Mouse (Mus musculus): ENCODE measurements around the gene Btbd3. TPM values are rescaled to one million over a fixed set of nuclear protein-coding genes. Genes with fewer than 3 reads are reported as not detected.
"Not testable (repeated sequence)": the region's sequence is repeated elsewhere in the genome, so short reads cannot be mapped to it uniquely, and the experiment has no call there.

The Btbd3 gene
- polyA plus RNA-seq, 1 experiment, result 26.1 TPM

DNA sequence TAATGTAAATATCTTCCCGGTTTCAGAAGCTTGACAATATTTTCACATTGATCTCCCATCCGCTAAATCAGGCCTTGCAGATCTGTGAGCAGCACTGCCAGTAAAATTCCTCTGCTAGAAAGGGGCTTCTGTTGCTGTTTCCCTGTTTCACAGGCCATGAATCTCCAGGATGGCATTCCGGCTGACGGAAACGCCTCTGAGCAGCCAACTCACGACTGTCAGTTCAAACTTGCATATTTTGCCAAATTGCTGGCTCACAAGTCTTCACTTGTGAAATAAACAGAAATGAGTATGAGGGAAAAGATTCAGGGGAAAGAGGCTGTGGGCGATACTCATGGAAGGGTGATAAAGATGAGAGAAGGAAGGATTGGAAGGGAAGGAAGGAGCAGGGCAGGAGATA lies 59.3 kb downstream of the Btbd3 start:
- no peak overlapping the region for H3K4me3 ChIP-seq (ENCODE audit: insufficient read depth, low read length)

DNA sequence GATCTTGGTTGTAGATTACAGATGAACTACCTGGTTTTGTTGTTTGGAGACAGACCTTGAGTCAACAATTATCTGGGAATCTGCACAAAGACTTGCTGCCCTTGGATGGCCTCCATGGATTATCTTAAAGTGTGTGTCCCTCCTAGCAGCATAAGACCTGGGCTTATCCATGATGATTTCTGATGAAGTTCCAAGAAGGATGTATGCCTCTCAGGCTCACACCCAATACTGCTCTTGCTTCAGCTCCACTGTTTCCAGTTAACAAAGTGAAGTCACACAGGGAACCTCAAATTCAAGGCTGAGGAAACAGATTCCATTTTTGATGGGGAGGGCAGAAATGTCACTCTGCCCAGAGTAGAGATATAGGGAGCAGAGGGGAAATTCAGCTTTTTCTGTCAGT lies 64.0 kb downstream of the Btbd3 start:
- no peak overlapping the region for H3K4me3 ChIP-seq (ENCODE audit: insufficient read depth, low read length)
- H3K4me1 ChIP-seq (ENCODE audit: control insufficient read depth, insufficient read depth, low read length), result no peaks in the 10 kb centered on the region

More for the DNA sequence above, 59.3 kb downstream of the Btbd3 start:
- H3K4me1 ChIP-seq (ENCODE audit: control insufficient read depth, insufficient read depth, low read length), result no peaks in the 10 kb centered on the region
- no peak for TF ChIP-seq POLR2A (IDR thresholded peaks at IDR 0.05; ENCODE audit: low read depth, low read length)
- TF ChIP-seq CTCF (IDR thresholded peaks at IDR 0.05; ENCODE audit: borderline replicate concordance, insufficient read depth, low read length), result no peak
- no peak overlapping the region for H3K27ac ChIP-seq (ENCODE audit: insufficient read depth, low read length)

GRCm38 (mm10) chr2:138321041-138321481 lies 64.7 kb downstream of the Btbd3 start:
- Histone ChIP-seq H3K27ac (ENCODE audit: insufficient read depth, low read length) (no peak overlapping the region), H3K4me1 (ENCODE audit: control insufficient read depth, insufficient read depth, low read length) (no peaks in the 10 kb centered on the region), H3K4me3 (ENCODE audit: insufficient read depth, low read length) (no peak overlapping the region)
- TF ChIP-seq CTCF (IDR thresholded peaks at IDR 0.05; ENCODE audit: borderline replicate concordance, insufficient read depth, low read length) (no peak), POLR2A (IDR thresholded peaks at IDR 0.05; ENCODE audit: low read depth, low read length) (no peak)

More for the DNA sequence above, 64.0 kb downstream of the Btbd3 start:
- H3K27ac ChIP-seq (ENCODE audit: insufficient read depth, low read length), result no peak overlapping the region
- no peak for TF ChIP-seq CTCF (IDR thresholded peaks at IDR 0.05; ENCODE audit: borderline replicate concordance, insufficient read depth, low read length)
- TF ChIP-seq POLR2A (IDR thresholded peaks at IDR 0.05; ENCODE audit: low read depth, low read length), result no peak

- no peak overlapping the region for H3K27ac ChIP-seq (ENCODE audit: insufficient read depth, low read length)
- H3K4me3 ChIP-seq (ENCODE audit: insufficient read depth, low read length), result no peak overlapping the region
- no peak for TF ChIP-seq CTCF (IDR thresholded peaks at IDR 0.05; ENCODE audit: borderline replicate concordance, insufficient read depth, low read length)
- TF ChIP-seq POLR2A (IDR thresholded peaks at IDR 0.05; ENCODE audit: low read depth, low read length), result no peak
- no peaks in the 10 kb centered on the region for H3K4me1 ChIP-seq (ENCODE audit: control insufficient read depth, insufficient read depth, low read length)
Measured at GRCm38 (mm10) chr2:138322270-138323114, 66.1 kb downstream of the Btbd3 start.

- no peak overlapping the region for H3K4me3 ChIP-seq (ENCODE audit: insufficient read depth, low read length)
- TF ChIP-seq POLR2A (IDR thresholded peaks at IDR 0.05; ENCODE audit: low read depth, low read length) (no peak), CTCF (IDR thresholded peaks at IDR 0.05; ENCODE audit: borderline replicate concordance, insufficient read depth, low read length) (no peak)
- H3K27ac ChIP-seq (ENCODE audit: insufficient read depth, low read length), result no peak overlapping the region
- no peaks in the 10 kb centered on the region; the same call in 1 of the 2 replicates for H3K4me1 ChIP-seq (ENCODE audit: control insufficient read depth, insufficient read depth, low read length)
Measured at GRCm38 (mm10) chr2:138326367-138326766, 70.0 kb downstream of the Btbd3 start.

DNA sequence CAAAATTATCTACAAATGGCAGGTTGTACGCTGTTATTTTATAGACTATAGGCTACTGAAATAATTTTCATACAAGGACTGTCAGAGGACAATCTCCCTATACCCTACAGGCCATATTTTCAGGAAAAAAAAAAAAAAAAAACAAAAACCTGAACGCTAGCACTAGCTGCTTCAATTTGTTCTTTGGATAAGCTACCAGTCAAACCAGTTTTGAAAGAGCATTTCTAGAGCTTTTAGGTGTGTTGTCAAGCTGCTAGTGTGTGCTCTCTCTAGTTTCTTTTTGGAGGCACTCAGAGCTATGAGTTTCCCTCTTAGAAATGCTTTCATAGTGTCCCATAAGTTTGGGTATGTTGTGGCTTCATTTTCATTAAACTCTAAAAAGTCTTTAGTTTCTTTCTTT lies 77.8 kb downstream of the Btbd3 start:
- H3K4me3 ChIP-seq (ENCODE audit: insufficient read depth, low read length); H3K4me1 ChIP-seq (ENCODE audit: control insufficient read depth, insufficient read depth, low read length); H3K27ac ChIP-seq (ENCODE audit: insufficient read depth, low read length): not testable (repeated sequence)

DNA sequence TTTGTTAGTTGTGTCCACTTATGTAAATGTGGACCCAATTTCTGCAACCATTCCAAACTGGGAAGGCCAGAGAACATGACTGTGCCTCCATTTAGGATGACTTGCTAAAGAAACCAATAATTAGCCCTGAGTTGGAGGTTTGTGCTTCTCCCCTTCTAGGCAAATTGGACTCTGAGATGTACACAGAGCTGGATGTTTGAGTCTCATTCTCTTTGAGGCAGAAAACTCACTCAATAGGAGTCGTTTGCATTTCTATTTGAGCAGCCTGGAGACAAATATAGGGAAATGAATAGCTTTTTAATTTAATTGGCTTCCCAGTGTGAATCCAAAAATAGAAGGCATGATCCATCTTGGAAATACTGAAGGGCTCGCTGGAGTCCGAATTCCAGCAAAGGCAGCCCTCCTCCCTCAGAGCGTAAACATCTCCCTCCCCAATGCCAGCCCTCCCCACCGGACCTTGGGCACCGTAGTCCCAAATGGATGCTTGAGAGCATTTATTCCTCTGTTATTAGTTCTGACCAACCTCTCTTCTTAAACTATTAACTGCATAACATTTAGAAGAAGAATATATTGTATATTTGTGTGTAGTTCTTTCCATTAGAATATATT lies 81.6 kb downstream of the Btbd3 start:
- TF ChIP-seq CTCF (IDR thresholded peaks at IDR 0.05; ENCODE audit: borderline replicate concordance, insufficient read depth, low read length) (no peak), POLR2A (IDR thresholded peaks at IDR 0.05; ENCODE audit: low read depth, low read length) (no peak)
- Histone ChIP-seq H3K27ac (ENCODE audit: insufficient read depth, low read length) (no peak overlapping the region), H3K4me1 (ENCODE audit: control insufficient read depth, insufficient read depth, low read length) (no peaks in the 10 kb centered on the region), H3K4me3 (ENCODE audit: insufficient read depth, low read length) (no peak overlapping the region)

DNA sequence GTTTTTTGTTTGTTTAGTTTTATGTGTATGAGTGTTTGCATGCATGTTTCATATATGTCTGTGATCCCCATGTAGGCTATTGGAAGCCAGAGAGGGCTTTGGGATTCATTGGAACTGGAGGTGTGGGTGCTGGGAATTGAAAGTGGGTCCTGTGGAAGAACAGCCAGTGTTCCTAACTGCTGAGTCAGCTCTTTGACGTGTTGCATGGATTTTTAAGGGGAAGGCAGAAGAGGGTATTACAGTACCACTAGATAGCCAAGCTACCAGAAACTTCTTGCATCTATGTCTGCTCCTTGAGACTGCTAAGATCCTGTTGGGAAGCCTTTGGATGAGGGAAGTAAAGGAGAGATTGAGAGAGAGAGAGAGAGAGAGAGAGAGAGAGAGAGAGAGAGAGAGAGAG lies 82.2 kb downstream of the Btbd3 start:
- Histone ChIP-seq H3K4me1 (ENCODE audit: control insufficient read depth, insufficient read depth, low read length) (no peaks in the 10 kb centered on the region), H3K4me3 (ENCODE audit: insufficient read depth, low read length) (no peak overlapping the region), H3K27ac (ENCODE audit: insufficient read depth, low read length) (no peak overlapping the region)
- TF ChIP-seq CTCF (IDR thresholded peaks at IDR 0.05; ENCODE audit: borderline replicate concordance, insufficient read depth, low read length) (no peak), POLR2A (IDR thresholded peaks at IDR 0.05; ENCODE audit: low read depth, low read length) (no peak)

- Histone ChIP-seq H3K4me1 (ENCODE audit: control insufficient read depth, insufficient read depth, low read length) (no peaks in the 10 kb centered on the region), H3K27ac (ENCODE audit: insufficient read depth, low read length) (no peak overlapping the region), H3K4me3 (ENCODE audit: insufficient read depth, low read length) (no peak overlapping the region)
- no peak for TF ChIP-seq POLR2A (IDR thresholded peaks at IDR 0.05; ENCODE audit: low read depth, low read length)
- TF ChIP-seq CTCF (IDR thresholded peaks at IDR 0.05; ENCODE audit: borderline replicate concordance, insufficient read depth, low read length), result no peak
Measured at GRCm38 (mm10) chr2:138355366-138355765, 99.0 kb downstream of the Btbd3 start.

GRCm38 (mm10) chr2:138362474-138362873 lies 106.1 kb downstream of the Btbd3 start:
- TF ChIP-seq CTCF (IDR thresholded peaks at IDR 0.05; ENCODE audit: borderline replicate concordance, insufficient read depth, low read length) (no peak), POLR2A (IDR thresholded peaks at IDR 0.05; ENCODE audit: low read depth, low read length) (no peak)

More at GRCm38 (mm10) chr2:138362474-138362873, 106.1 kb downstream of the Btbd3 start:
- Histone ChIP-seq H3K4me1 (ENCODE audit: control insufficient read depth, insufficient read depth, low read length) (no peaks in the 10 kb centered on the region), H3K4me3 (ENCODE audit: insufficient read depth, low read length) (no peak overlapping the region), H3K27ac (ENCODE audit: insufficient read depth, low read length) (no peak overlapping the region)
